12 mouse cellular contexts compared by ENCODE assay signal in the genomic region with DNA sequence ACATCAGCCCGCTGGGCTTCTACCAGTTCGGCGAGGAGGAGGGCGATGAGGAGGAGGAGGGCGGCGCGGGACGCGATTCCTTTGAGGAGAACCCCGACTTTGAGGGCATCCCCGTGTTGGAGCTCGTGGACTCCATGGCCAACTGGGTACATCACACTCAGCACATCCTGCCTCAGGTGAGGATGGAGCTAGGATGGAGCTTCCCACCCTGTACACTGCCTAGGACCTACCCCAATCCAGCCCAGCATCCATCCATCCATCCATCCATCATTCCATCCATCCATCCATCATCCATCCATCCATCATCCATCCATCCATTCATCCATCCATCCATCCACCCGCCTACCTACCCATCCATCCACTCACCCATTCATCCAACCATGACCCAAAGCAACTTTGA. TPM values are rescaled to one million over a fixed set of nuclear protein-coding genes. Genes with fewer than 3 reads are reported as not detected.
DNase-seq lines count a peak whose midpoint lies in the region; ATAC-seq and TF ChIP-seq lines count a peak whose summit lies in the region.
"Had no signal": no experiment of that assay in that cellular context is flagged by ENCODE, and none has a peak within 500 bp of the region (broad histone marks: within the 10 kb centered on the region; RNA-seq: fewer than 3 reads in every experiment).

No protein-coding gene starts in this region.

- no peak overlapping the region for H3K27ac ChIP-seq in heart, embryonic 15.5 days
- no peak overlapping the region for H3K27ac ChIP-seq in midbrain, embryonic 13.5 days
- no peak overlapping the region for H3K27ac ChIP-seq in midbrain, embryonic 14.5 days (replicated peaks; ENCODE audit: low read depth, low read length)
- no peak overlapping the region for H3K27ac ChIP-seq in hindbrain, postnatal 0 days
- no peak overlapping the region for H3K27ac ChIP-seq in stomach, embryonic 14.5 days (ENCODE audit: low read length)

- no peak overlapping the region for H3K9ac ChIP-seq in heart, embryonic 15.5 days
- no peak overlapping the region for H3K9ac ChIP-seq in midbrain, embryonic 13.5 days (replicated peaks)
- no peak overlapping the region for H3K9ac ChIP-seq in midbrain, embryonic 14.5 days (replicated peaks; ENCODE audit: low read length)
- H3K9ac ChIP-seq in hindbrain, postnatal 0 days (replicated peaks; ENCODE audit: low read length): no peak overlapping the region
- H3K9ac ChIP-seq in stomach, embryonic 14.5 days (replicated peaks; ENCODE audit: low read depth, low read length): no peak overlapping the region

- intact Hi-C loops in heart, postnatal 36 days (cut with DNase I): loop anchor here (5.0 kb wide), 1 partner anchor 41 kb away; no protein-coding TSS in a partner anchor

- peaks cover 4% of the 10 kb centered on the region for H3K4me1 ChIP-seq in heart, embryonic 15.5 days (replicated peaks)
- no peaks in the 10 kb centered on the region for H3K4me1 ChIP-seq in midbrain, embryonic 13.5 days (replicated peaks)
- no peaks in the 10 kb centered on the region for H3K4me1 ChIP-seq in midbrain, embryonic 14.5 days (ENCODE audit: control insufficient read depth, insufficient read depth, low read length)
- no peaks in the 10 kb centered on the region for H3K4me1 ChIP-seq in hindbrain, postnatal 0 days (ENCODE audit: insufficient read depth, low read length)
- H3K4me1 ChIP-seq in stomach, embryonic 14.5 days (ENCODE audit: control insufficient read depth, insufficient read depth, low read length): no peaks in the 10 kb centered on the region

- H3K27me3 ChIP-seq in heart, embryonic 15.5 days: peaks cover 44% of the 10 kb centered on the region
- H3K27me3 ChIP-seq in midbrain, embryonic 13.5 days: peaks cover 35% of the 10 kb centered on the region
- H3K27me3 ChIP-seq in midbrain, embryonic 14.5 days (ENCODE audit: control insufficient read depth, insufficient read depth, low read length): peaks cover 12% of the 10 kb centered on the region; the same call in 1 of the 2 replicates
- H3K27me3 ChIP-seq in hindbrain, postnatal 0 days (ENCODE audit: insufficient read depth, low read length): peaks cover 13% of the 10 kb centered on the region
- H3K27me3 ChIP-seq in stomach, embryonic 14.5 days (ENCODE audit: control insufficient read depth, insufficient read depth, low read length): peaks cover 20% of the 10 kb centered on the region; the same call in 1 of the 2 replicates

- no peaks in the 10 kb centered on the region for H3K9me3 ChIP-seq in heart, embryonic 15.5 days (replicated peaks)
- H3K9me3 ChIP-seq in midbrain, embryonic 13.5 days: no peaks in the 10 kb centered on the region
- H3K9me3 ChIP-seq in midbrain, embryonic 14.5 days (ENCODE audit: control insufficient read depth, low read length): no peaks in the 10 kb centered on the region
- H3K9me3 ChIP-seq in hindbrain, postnatal 0 days (ENCODE audit: low read length): no peaks in the 10 kb centered on the region
- H3K9me3 ChIP-seq in stomach, embryonic 14.5 days (ENCODE audit: control insufficient read depth, low read depth, low read length): no peaks in the 10 kb centered on the region

- ATAC-seq in heart, embryonic 15.5 days (replicated peaks; ENCODE audit: insufficient number of reproducible peaks, insufficient read depth, low FRiP score, low read depth): no peak
- ATAC-seq in midbrain, embryonic 13.5 days: no peak
- no peak for ATAC-seq in midbrain, embryonic 14.5 days (ENCODE audit: low FRiP score, low TSS enrichment)
- ATAC-seq in hindbrain, postnatal 0 days: no peak
- no peak for ATAC-seq in stomach, embryonic 14.5 days (ENCODE audit: insufficient number of reproducible peaks, insufficient read depth, low FRiP score, low read depth)

- DNase-seq in heart, postnatal 36 days: no peak
- no peak for DNase-seq in midbrain, embryonic 14.5 days
- no peak for DNase-seq in hindbrain, postnatal 0 days (ENCODE audit: low spot score)
- no peak for DNase-seq in left cerebral cortex, adult 8-10 months (ENCODE audit: low spot score in 2 of 2)
- no peak for DNase-seq in adrenal gland, adult (ENCODE audit: inconsistent age in 2 of 2, low spot score in 1 of 2)
- DNase-seq: cerebellum, postnatal 36 days had no signal

- H3K36me3 ChIP-seq in heart, embryonic 15.5 days: no peaks in the 10 kb centered on the region
- H3K36me3 ChIP-seq in midbrain, embryonic 13.5 days: no peaks in the 10 kb centered on the region
- H3K36me3 ChIP-seq in midbrain, embryonic 14.5 days (ENCODE audit: control insufficient read depth, insufficient read depth, low read length): no peaks in the 10 kb centered on the region
- no peaks in the 10 kb centered on the region for H3K36me3 ChIP-seq in hindbrain, postnatal 0 days (ENCODE audit: insufficient read depth, low read length)
- no peaks in the 10 kb centered on the region for H3K36me3 ChIP-seq in stomach, embryonic 14.5 days (ENCODE audit: control insufficient read depth, insufficient read depth, low read length)

- H3K4me3 ChIP-seq in heart, embryonic 15.5 days: 0 out of 2 replicates have a peak overlapping the region, but pooled peaks have one; percentile 2
- no peak overlapping the region for H3K4me3 ChIP-seq in midbrain, embryonic 13.5 days (replicated peaks)
- H3K4me3 ChIP-seq in midbrain, embryonic 14.5 days (replicated peaks; ENCODE audit: low read depth, low read length): no peak overlapping the region
- H3K4me3 ChIP-seq in hindbrain, postnatal 0 days (ENCODE audit: low read length): peak overlapping the region; percentile 6
- no peak overlapping the region; the same call in 1 of the 2 replicates for H3K4me3 ChIP-seq in stomach, embryonic 14.5 days (ENCODE audit: low read depth, low read length)

- WGBS in heart, embryonic 15.5 days: 42% methylated on average over 13 of the region's 13 CpGs
- 53% methylated on average over 13 of the region's 13 CpGs for WGBS in midbrain, embryonic 13.5 days
- 59% methylated on average over 13 of the region's 13 CpGs for WGBS in midbrain, embryonic 14.5 days
- WGBS in hindbrain, postnatal 0 days: 48% methylated on average over 13 of the region's 13 CpGs
- WGBS in stomach, embryonic 14.5 days: 55% methylated on average over 13 of the region's 13 CpGs

- no peak for TF ChIP-seq CTCF in hindbrain, postnatal 0 days (IDR thresholded peaks at IDR 0.05; ENCODE audit: low read depth)

- no peak overlapping the region for H3K4me2 ChIP-seq in heart, embryonic 15.5 days
- H3K4me2 ChIP-seq in midbrain, embryonic 13.5 days (replicated peaks): 0 out of 2 replicates have a peak overlapping the region, but pooled peaks have one; percentile 16
- no peak overlapping the region for H3K4me2 ChIP-seq in midbrain, embryonic 14.5 days (ENCODE audit: low read length)
- peak overlapping the region; percentile 30 for H3K4me2 ChIP-seq in hindbrain, postnatal 0 days (ENCODE audit: low read depth, low read length)
- 0 out of 2 replicates have a peak overlapping the region, but pooled peaks have one; percentile 17 for H3K4me2 ChIP-seq in stomach, embryonic 14.5 days (replicated peaks; ENCODE audit: low read depth, low read length)

RNA-seq across cellular contexts. Expression of a gene that starts 10.1 kb away (rescaled TPM):
- 14.2 and 20.0 TPM in 2 replicates for polyA plus RNA-seq in heart, embryonic 15.5 days (2015; fragmentation: Nextera tagmentation; extraction: Ambion mirVana)
- total RNA-seq in heart, postnatal 36 days (2021): 10 to 100 TPM; 48.8 to 52.4 TPM
- polyA plus RNA-seq in midbrain, embryonic 13.5 days (2015; fragmentation: Nextera tagmentation; extraction: Ambion mirVana): 25.3 TPM in 2 replicates
- 33.2 and 39.2 TPM in 2 replicates for polyA plus RNA-seq in midbrain, embryonic 14.5 days (2014; fragmentation: Nextera tagmentation; extraction: Ambion mirVana)
- total RNA-seq in hindbrain, postnatal 0 days (2014; rRNA removed): 145 and 151 TPM in 2 replicates
- polyA plus RNA-seq in hindbrain, postnatal 0 days (2015; fragmentation: Nextera tagmentation; extraction: Ambion mirVana): 28.9 and 30.9 TPM in 2 replicates
- 14.3 and 16.8 TPM in 2 replicates for polyA plus RNA-seq in stomach, embryonic 14.5 days (2014; fragmentation: Nextera tagmentation; extraction: Ambion mirVana)
- total RNA-seq in left cerebral cortex, adult 8-10 months (2022): 100 to 1,000 TPM; 139 to 148 (median 143) TPM

RNA-seq across cellular contexts. Expression of a gene that starts 11.4 kb away (rescaled TPM):
- polyA plus RNA-seq in heart, embryonic 15.5 days (2015; fragmentation: Nextera tagmentation; extraction: Ambion mirVana): not detected in 2 replicates
- not detected for total RNA-seq in heart, postnatal 36 days (2021)
- 0.09 TPM in 1 of 2 replicates, not detected in the other for polyA plus RNA-seq in midbrain, embryonic 13.5 days (2015; fragmentation: Nextera tagmentation; extraction: Ambion mirVana)
- polyA plus RNA-seq in midbrain, embryonic 14.5 days (2014; fragmentation: Nextera tagmentation; extraction: Ambion mirVana): 0.12 and 0.21 TPM in 2 replicates
- not detected in 2 replicates for total RNA-seq in hindbrain, postnatal 0 days (2014; rRNA removed)
- 0.19 and 0.44 TPM in 2 replicates for polyA plus RNA-seq in hindbrain, postnatal 0 days (2015; fragmentation: Nextera tagmentation; extraction: Ambion mirVana)
- polyA plus RNA-seq in stomach, embryonic 14.5 days (2014; fragmentation: Nextera tagmentation; extraction: Ambion mirVana): not detected in 2 replicates
- total RNA-seq in left cerebral cortex, adult 8-10 months (2022): under 1 TPM in 3 of 4 experiments, not detected in 1; 0.24 to 0.79 (median 0.32) TPM
- total RNA-seq: hematopoietic stem cell, adult 5-6 weeks had no signal
- polyA plus RNA-seq: liver, embryonic 16.5 days; neural tube, embryonic 11.5 days had no signal

RNA-seq across cellular contexts. Expression of a gene that starts 17.8 kb away (rescaled TPM):
- 51.9 and 57.3 TPM in 2 replicates for polyA plus RNA-seq in heart, embryonic 15.5 days (2015; fragmentation: Nextera tagmentation; extraction: Ambion mirVana)
- 100 to 1,000 TPM; 512 to 563 TPM for total RNA-seq in heart, postnatal 36 days (2021)
- polyA plus RNA-seq in midbrain, embryonic 13.5 days (2015; fragmentation: Nextera tagmentation; extraction: Ambion mirVana): 8.8 and 15.6 TPM in 2 replicates
- 9.8 and 13.2 TPM in 2 replicates for polyA plus RNA-seq in midbrain, embryonic 14.5 days (2014; fragmentation: Nextera tagmentation; extraction: Ambion mirVana)
- 19.5 and 27.8 TPM in 2 replicates for total RNA-seq in hindbrain, postnatal 0 days (2014; rRNA removed)
- polyA plus RNA-seq in hindbrain, postnatal 0 days (2015; fragmentation: Nextera tagmentation; extraction: Ambion mirVana): 4.8 and 5.6 TPM in 2 replicates
- 70.9 and 72.0 TPM in 2 replicates for polyA plus RNA-seq in stomach, embryonic 14.5 days (2014; fragmentation: Nextera tagmentation; extraction: Ambion mirVana)
- total RNA-seq in left cerebral cortex, adult 8-10 months (2022): 10 to 100 TPM; 25.0 to 39.7 (median 31.6) TPM

RNA-seq across cellular contexts. Expression of a gene that starts 28.5 kb away (rescaled TPM):
- polyA plus RNA-seq in heart, embryonic 15.5 days (2015; fragmentation: Nextera tagmentation; extraction: Ambion mirVana): 4.9 and 6.7 TPM in 2 replicates
- total RNA-seq in heart, postnatal 36 days (2021): 10 to 100 TPM in 1 of 2 experiments, 1 to 10 TPM in 1; 7.2 to 10.2 TPM
- 2.7 and 3.2 TPM in 2 replicates for polyA plus RNA-seq in midbrain, embryonic 13.5 days (2015; fragmentation: Nextera tagmentation; extraction: Ambion mirVana)
- polyA plus RNA-seq in midbrain, embryonic 14.5 days (2014; fragmentation: Nextera tagmentation; extraction: Ambion mirVana): 1.5 and 2.5 TPM in 2 replicates
- 10.3 and 12.1 TPM in 2 replicates for total RNA-seq in hindbrain, postnatal 0 days (2014; rRNA removed)
- polyA plus RNA-seq in hindbrain, postnatal 0 days (2015; fragmentation: Nextera tagmentation; extraction: Ambion mirVana): 1.4 and 1.5 TPM in 2 replicates
- polyA plus RNA-seq in stomach, embryonic 14.5 days (2014; fragmentation: Nextera tagmentation; extraction: Ambion mirVana): 17.4 and 18.6 TPM in 2 replicates
- 1 to 10 TPM; 2.0 to 2.5 (median 2.3) TPM for total RNA-seq in left cerebral cortex, adult 8-10 months (2022)

RNA-seq across cellular contexts. Expression of a gene that starts 41.7 kb away (rescaled TPM):
- polyA plus RNA-seq in heart, embryonic 15.5 days (2015; fragmentation: Nextera tagmentation; extraction: Ambion mirVana): 19.6 and 27.3 TPM in 2 replicates
- 10 to 100 TPM; 85.2 to 86.8 TPM for total RNA-seq in heart, postnatal 36 days (2021)
- polyA plus RNA-seq in midbrain, embryonic 13.5 days (2015; fragmentation: Nextera tagmentation; extraction: Ambion mirVana): 31.8 and 37.2 TPM in 2 replicates
- polyA plus RNA-seq in midbrain, embryonic 14.5 days (2014; fragmentation: Nextera tagmentation; extraction: Ambion mirVana): 18.1 and 28.1 TPM in 2 replicates
- total RNA-seq in hindbrain, postnatal 0 days (2014; rRNA removed): 85.4 and 88.0 TPM in 2 replicates
- 19.2 TPM in 2 replicates for polyA plus RNA-seq in hindbrain, postnatal 0 days (2015; fragmentation: Nextera tagmentation; extraction: Ambion mirVana)
- 21.7 and 23.7 TPM in 2 replicates for polyA plus RNA-seq in stomach, embryonic 14.5 days (2014; fragmentation: Nextera tagmentation; extraction: Ambion mirVana)
- total RNA-seq in left cerebral cortex, adult 8-10 months (2022): 100 to 1,000 TPM; 104 to 113 (median 111) TPM

Comparison
In these comparisons a context has a peak if more than half of its experiments do, and no peak if none do; other contexts are left out.
1. H3K4me2 ChIP-seq: peak in midbrain, embryonic 13.5 days (single experiment), hindbrain, postnatal 0 days (single experiment) and stomach, embryonic 14.5 days (single experiment); none in heart, embryonic 15.5 days (single experiment) and midbrain, embryonic 14.5 days (single experiment).
2. H3K4me3 ChIP-seq: peak in heart, embryonic 15.5 days (single experiment) and hindbrain, postnatal 0 days (single experiment); none in midbrain, embryonic 13.5 days (single experiment), midbrain, embryonic 14.5 days (single experiment) and stomach, embryonic 14.5 days (single experiment).